Mouse (Mus musculus): Measurements from ENCODE around the gene Gna12. TPM values are rescaled to one million over a fixed set of nuclear protein-coding genes. Genes with fewer than 3 reads are reported as not detected.
A peak's percentile ranks its signal among the peaks of the same experiment; 100 is the strongest.

Gene Gna12
- polyA plus RNA-seq, 1 experiment from 2014 or later, result 37.8 TPM

DNA sequence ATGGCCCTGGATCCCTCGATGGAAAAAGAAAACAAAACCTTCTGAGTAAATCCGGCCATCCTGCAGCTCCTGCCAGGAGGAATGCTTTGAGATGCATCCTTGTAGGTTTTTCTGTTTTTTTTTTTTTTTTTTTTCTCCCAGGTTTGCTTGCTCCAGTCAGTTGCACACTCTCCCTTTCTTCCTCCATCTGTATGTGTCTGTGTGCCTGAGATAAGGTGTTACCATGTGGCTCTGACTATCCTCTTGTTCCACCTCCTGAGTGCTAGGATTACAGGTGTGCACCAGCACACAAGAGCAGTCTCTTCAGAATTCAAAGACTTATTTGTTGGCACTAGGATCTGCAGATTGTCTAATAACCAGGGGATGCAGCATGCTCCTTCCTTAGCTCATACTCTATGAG, 23.3 kb downstream of the Gna12 start:
- Histone ChIP-seq H3K4me2 (replicated peaks) (no peak overlapping the region), H3K36me3 (no peaks in the 10 kb centered on the region), H3K27me3 (replicated peaks) (no peaks in the 10 kb centered on the region), H3K4me3 (replicated peaks) (no peak overlapping the region), H3K4me1 (replicated peaks) (peaks cover 6% of the 10 kb centered on the region; the same call in 1 of the 2 replicates), H3K9me3 (no peaks in the 10 kb centered on the region), H3K27ac (no peak overlapping the region), H3K9ac (no peak overlapping the region)
- ATAC-seq, result no peak
- 41% methylated on average over 2 of the region's 2 CpGs for WGBS

DNA sequence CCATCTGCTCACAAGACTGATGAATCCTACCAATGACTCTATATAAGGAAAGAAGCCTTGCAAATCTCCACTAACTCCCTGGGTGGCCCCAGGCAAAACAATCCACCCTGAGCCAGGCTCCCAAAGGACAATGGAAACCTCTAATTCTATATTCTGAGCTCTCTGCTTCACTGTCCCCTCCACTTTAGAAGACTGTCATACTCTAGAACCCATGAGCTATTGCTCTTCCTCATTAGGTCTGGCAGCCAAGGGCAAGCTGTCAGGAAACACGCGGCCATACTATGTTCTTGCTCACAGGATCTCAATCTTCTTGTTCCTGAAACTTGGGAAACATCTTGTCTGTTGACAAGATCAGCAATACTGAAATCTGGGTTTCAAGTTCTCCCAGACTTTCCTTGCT, 24.0 kb downstream of the Gna12 start:
- H3K4me3 ChIP-seq (replicated peaks), result no peak overlapping the region
- no peaks in the 10 kb centered on the region for H3K27me3 ChIP-seq (replicated peaks)
- WGBS, result 82% methylated on average over 2 of the region's 2 CpGs
- H3K36me3 ChIP-seq, result no peaks in the 10 kb centered on the region
- H3K4me2 ChIP-seq (replicated peaks), result no peak overlapping the region
- no peak overlapping the region; the same call in 1 of the 2 replicates for H3K27ac ChIP-seq
- H3K9me3 ChIP-seq, result no peaks in the 10 kb centered on the region
- no peak for ATAC-seq
- H3K4me1 ChIP-seq (replicated peaks), result 0 out of 2 replicates have a peak, but pooled peaks cover 2% of the 10 kb centered on the region
- no peak overlapping the region for H3K9ac ChIP-seq

DNA sequence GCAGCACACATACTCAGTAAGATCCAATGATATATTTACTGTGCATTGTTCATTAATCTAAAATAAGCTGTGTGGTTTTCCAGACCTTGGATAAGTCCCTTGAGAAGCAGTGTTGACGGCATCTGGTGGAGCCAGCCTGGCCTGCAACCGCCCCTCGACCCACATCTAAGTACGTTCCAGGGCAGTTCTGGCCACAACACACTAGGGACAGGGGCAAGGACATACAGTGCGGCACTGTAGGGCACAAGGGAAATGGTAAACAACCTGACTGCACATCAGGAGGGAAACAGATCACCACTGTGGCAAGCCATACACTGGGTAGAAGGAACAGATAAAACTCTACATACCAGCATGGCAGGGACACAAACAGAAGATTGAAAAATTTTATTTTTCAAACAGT, 28.4 kb downstream of the Gna12 start:
- no peak for ATAC-seq
- H3K4me2 ChIP-seq (replicated peaks), result no peak overlapping the region
- H3K4me1 ChIP-seq (replicated peaks), result 0 out of 2 replicates have a peak, but pooled peaks cover 4% of the 10 kb centered on the region
- WGBS, result 77% methylated on average over 5 of the region's 5 CpGs
- H3K4me3 ChIP-seq (replicated peaks), result no peak overlapping the region
- H3K36me3 ChIP-seq, result no peaks in the 10 kb centered on the region
- no peaks in the 10 kb centered on the region for H3K27me3 ChIP-seq (replicated peaks)
- no peaks in the 10 kb centered on the region for H3K9me3 ChIP-seq
- H3K27ac ChIP-seq, result no peak overlapping the region
- H3K9ac ChIP-seq, result no peak overlapping the region

DNA sequence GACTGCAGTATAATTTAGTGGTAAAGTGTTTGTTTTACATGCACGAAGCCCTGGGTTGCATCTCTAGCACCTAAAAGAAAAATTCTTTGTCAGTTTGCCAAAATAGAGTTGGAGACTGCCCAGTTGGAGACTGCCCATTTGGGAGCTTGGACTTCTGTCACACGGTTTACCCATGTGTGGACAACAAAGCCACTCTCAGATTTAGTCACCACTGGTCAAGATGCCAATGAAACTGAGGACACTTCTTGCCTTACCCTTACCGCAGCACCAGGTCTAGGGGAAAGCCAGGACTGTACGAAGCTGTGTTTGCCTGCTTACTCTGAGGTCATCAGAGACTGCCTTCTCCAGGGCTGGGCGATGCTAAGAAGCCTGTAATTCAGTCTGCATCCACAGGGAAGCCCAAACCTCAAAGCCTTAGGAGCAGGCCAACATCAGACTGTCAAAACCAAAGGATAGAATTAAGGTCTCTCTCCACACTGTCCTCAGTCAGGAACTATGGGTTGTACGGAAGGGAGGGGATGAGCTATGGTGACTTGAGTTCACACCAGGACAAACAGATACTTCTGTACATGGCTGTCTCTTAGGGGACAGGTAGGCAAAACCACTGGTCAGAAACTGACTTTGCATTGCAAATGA, 29.8 kb downstream of the Gna12 start:
- Histone ChIP-seq H3K4me3 (replicated peaks) (no peak overlapping the region), H3K9me3 (no peaks in the 10 kb centered on the region), H3K27ac (no peak overlapping the region), H3K4me2 (replicated peaks) (no peak overlapping the region), H3K9ac (no peak overlapping the region), H3K27me3 (replicated peaks) (no peaks in the 10 kb centered on the region), H3K4me1 (replicated peaks) (peaks cover 4% of the 10 kb centered on the region), H3K36me3 (no peaks in the 10 kb centered on the region)
- whole genome bisulfite sequencing, result 79% methylated on average over 6 of the region's 6 CpGs
- no peak for ATAC-seq

DNA sequence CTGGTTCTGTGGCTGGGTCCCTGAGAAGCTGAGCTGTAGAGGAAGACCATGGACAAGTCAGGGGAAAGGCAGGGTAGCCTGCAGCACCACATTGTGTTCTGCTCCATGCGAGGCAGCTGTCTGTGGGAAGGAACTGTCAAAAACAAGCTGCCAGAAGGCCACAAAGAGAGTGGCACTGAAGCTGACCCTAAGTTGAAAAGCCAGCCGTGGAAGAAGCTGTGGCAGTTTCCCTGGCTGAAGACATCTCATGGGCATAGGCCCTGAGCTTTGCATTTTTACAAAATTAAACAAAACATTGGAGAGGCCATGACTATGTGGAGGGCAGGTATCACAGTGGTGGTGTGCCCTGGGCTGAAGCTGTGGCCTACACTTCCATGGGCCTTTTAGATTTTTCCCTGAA, 31.0 kb downstream of the Gna12 start:
- Histone ChIP-seq H3K36me3 (no peaks in the 10 kb centered on the region), H3K27ac (no peak overlapping the region), H3K9me3 (no peaks in the 10 kb centered on the region), H3K27me3 (replicated peaks) (no peaks in the 10 kb centered on the region), H3K4me2 (replicated peaks) (no peak overlapping the region), H3K4me1 (replicated peaks) (peaks cover 16% of the 10 kb centered on the region), H3K4me3 (replicated peaks) (no peak overlapping the region), H3K9ac (no peak overlapping the region)
- ATAC-seq, result no peak
- 68% methylated on average over 2 of the region's 2 CpGs for WGBS

DNA sequence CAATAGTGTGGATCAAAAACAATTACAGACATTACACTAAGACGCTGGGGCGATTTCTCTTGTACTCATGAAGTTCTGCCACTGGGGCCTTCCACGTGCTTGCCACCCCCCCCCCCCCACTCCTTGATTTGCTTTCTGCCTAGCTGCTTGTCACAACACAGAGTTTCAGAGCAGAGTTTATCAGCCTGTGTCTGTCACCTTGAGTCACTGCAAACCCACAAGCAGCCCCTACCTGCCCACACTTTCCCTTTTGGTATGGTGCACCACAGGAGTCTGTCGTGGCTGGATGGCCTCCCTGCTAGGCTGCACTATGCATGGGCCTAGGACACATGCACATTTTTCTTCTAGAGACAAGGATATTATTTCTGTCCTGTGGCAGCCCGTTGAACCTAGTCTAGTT, 31.5 kb downstream of the Gna12 start:
- no peaks in the 10 kb centered on the region for H3K27me3 ChIP-seq (replicated peaks)
- H3K9ac ChIP-seq, result no peak overlapping the region
- 70% methylated on average over 5 of the region's 5 CpGs for WGBS
- H3K9me3 ChIP-seq, result no peaks in the 10 kb centered on the region
- H3K27ac ChIP-seq, result no peak overlapping the region
- peaks cover 17% of the 10 kb centered on the region for H3K4me1 ChIP-seq (replicated peaks)
- H3K4me2 ChIP-seq (replicated peaks), result no peak overlapping the region
- ATAC-seq, result no peak
- H3K4me3 ChIP-seq (replicated peaks), result no peak overlapping the region
- H3K36me3 ChIP-seq, result no peaks in the 10 kb centered on the region

DNA sequence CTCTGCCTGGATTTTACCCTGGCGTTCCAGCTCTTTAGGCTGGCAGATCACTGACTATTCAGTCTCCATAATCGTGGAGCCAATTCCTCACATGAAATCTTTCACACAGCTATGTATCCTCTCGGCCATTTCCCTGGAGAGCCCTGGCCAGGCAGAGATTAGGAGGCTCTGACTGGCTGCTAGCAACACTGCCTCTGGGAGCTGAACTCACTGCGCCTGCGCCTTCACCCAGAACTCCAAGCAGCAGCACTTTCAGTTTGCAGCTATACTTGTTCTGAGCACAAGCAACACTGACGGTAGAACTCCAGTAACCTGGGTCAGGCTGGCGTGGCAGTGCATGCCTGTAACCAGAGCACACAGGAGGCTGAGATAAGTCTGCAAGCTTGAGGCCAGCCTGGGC, 32.1 kb downstream of the Gna12 start:
- Histone ChIP-seq H3K36me3 (no peaks in the 10 kb centered on the region), H3K4me1 (replicated peaks) (peaks cover 18% of the 10 kb centered on the region), H3K27ac (no peak overlapping the region), H3K4me2 (replicated peaks) (no peak overlapping the region), H3K27me3 (replicated peaks) (no peaks in the 10 kb centered on the region), H3K4me3 (replicated peaks) (no peak overlapping the region), H3K9ac (no peak overlapping the region), H3K9me3 (no peaks in the 10 kb centered on the region)
- WGBS, result 78% methylated on average over 7 of the region's 7 CpGs
- no peak for ATAC-seq

DNA sequence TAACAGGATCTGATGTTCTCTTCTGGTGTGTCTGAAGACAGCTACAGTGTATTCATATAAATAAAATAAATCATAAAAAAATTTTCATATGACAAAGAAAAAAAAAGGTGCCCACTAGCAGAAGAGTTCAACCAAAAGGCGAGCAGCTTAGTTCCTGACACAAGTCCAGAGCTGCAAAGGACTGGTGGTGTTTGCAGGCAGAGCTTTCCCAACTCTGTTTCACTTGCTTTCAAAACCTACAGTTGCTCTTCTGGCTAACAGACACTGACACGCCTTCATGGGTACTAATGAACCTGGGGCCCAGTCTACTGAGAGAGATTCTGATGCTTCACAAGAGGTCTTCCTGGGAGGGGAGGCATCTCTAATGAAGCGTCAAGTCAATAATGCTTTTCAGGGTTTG, 34.2 kb downstream of the Gna12 start:
- ATAC-seq, result no peak
- 85% methylated on average over 3 of the region's 3 CpGs for WGBS
- Histone ChIP-seq H3K4me3 (replicated peaks) (no peak overlapping the region), H3K27me3 (replicated peaks) (no peaks in the 10 kb centered on the region), H3K9me3 (no peaks in the 10 kb centered on the region), H3K9ac (no peak overlapping the region), H3K27ac (no peak overlapping the region), H3K4me2 (replicated peaks) (no peak overlapping the region), H3K4me1 (replicated peaks) (peaks cover 35% of the 10 kb centered on the region), H3K36me3 (no peaks in the 10 kb centered on the region)

DNA sequence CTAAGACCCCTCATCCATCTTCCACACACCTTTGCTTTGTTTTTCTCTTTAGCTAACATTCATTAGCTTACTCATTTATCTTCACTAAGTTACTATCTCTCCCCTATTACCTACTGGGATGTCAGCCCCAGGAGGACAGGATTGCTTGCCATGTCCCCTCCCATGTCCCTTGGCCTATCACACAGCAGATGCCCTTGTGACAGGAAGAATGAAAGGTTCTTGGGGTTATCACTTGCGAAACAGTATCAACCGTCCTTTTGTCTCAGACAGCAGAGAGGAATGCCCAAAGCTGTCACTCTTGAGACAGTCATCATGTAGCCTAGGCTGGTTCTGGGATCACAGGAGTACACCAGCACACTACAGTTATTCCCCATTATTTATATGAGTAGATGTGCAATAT, 35.1 kb downstream of the Gna12 start:
- ATAC-seq, result no peak
- Histone ChIP-seq H3K36me3 (no peaks in the 10 kb centered on the region), H3K9me3 (no peaks in the 10 kb centered on the region), H3K4me1 (replicated peaks) (peaks cover 40% of the 10 kb centered on the region), H3K27ac (no peak overlapping the region), H3K4me2 (replicated peaks) (no peak overlapping the region), H3K27me3 (replicated peaks) (no peaks in the 10 kb centered on the region), H3K4me3 (replicated peaks) (no peak overlapping the region), H3K9ac (no peak overlapping the region)
- 49% methylated on average over 2 of the region's 2 CpGs for WGBS

DNA sequence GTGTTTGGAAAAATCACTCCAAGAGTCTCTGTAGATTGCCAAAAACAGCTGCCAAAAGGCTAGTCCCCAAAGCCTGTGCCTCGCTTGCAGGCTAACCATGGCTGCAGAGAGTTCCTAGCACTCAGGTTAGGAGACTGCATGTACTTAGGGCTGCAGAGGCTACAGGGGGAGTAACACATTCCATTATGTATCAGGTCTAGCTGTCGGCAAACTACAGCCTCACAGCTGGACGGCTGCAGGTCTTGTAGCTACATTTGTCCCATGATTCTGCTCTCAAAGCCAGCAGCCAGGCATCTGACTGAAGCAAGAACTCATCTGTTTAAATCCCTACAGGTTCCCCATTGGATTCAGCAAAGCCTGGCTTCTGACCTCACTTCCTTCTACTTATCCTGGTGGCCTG, 35.5 kb downstream of the Gna12 start:
- H3K27ac ChIP-seq, result no peak overlapping the region
- no peak overlapping the region for H3K9ac ChIP-seq
- peaks cover 43% of the 10 kb centered on the region for H3K4me1 ChIP-seq (replicated peaks)
- H3K27me3 ChIP-seq (replicated peaks), result no peaks in the 10 kb centered on the region
- no peak for ATAC-seq
- H3K9me3 ChIP-seq, result no peaks in the 10 kb centered on the region
- no peaks in the 10 kb centered on the region for H3K36me3 ChIP-seq
- no peak overlapping the region for H3K4me3 ChIP-seq (replicated peaks)
- H3K4me2 ChIP-seq (replicated peaks), result no peak overlapping the region
- 34% methylated on average over 3 of the region's 3 CpGs for WGBS

DNA sequence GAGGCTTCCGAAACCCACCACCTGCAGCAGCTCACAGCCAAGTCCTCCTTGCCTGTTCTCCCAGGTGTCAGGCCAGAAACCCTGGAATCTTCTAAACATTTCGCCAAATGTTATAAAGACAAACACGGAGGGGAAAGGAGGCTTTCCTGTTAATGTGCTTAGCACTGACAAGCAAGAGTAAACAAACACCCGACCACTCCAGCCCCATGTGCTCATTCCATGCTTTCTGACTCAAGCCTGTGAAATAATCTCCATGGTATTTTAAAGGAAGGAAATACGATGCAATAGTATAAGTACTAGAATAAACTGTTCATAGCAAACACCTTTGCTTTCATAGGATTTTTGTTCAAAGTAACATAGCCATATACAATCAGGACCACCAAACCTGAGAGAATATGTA, 38.0 kb downstream of the Gna12 start:
- no peaks in the 10 kb centered on the region for H3K36me3 ChIP-seq
- no peak overlapping the region for H3K4me2 ChIP-seq (replicated peaks)
- H3K4me3 ChIP-seq (replicated peaks), result no peak overlapping the region
- peak overlapping the region; percentile 92 for H3K27ac ChIP-seq
- no peaks in the 10 kb centered on the region for H3K9me3 ChIP-seq
- 36% methylated on average over 5 of the region's 5 CpGs for whole genome bisulfite sequencing
- no peak overlapping the region for H3K9ac ChIP-seq
- no peak for ATAC-seq
- H3K4me1 ChIP-seq (replicated peaks), result peaks cover 43% of the 10 kb centered on the region
- H3K27me3 ChIP-seq (replicated peaks), result no peaks in the 10 kb centered on the region

DNA sequence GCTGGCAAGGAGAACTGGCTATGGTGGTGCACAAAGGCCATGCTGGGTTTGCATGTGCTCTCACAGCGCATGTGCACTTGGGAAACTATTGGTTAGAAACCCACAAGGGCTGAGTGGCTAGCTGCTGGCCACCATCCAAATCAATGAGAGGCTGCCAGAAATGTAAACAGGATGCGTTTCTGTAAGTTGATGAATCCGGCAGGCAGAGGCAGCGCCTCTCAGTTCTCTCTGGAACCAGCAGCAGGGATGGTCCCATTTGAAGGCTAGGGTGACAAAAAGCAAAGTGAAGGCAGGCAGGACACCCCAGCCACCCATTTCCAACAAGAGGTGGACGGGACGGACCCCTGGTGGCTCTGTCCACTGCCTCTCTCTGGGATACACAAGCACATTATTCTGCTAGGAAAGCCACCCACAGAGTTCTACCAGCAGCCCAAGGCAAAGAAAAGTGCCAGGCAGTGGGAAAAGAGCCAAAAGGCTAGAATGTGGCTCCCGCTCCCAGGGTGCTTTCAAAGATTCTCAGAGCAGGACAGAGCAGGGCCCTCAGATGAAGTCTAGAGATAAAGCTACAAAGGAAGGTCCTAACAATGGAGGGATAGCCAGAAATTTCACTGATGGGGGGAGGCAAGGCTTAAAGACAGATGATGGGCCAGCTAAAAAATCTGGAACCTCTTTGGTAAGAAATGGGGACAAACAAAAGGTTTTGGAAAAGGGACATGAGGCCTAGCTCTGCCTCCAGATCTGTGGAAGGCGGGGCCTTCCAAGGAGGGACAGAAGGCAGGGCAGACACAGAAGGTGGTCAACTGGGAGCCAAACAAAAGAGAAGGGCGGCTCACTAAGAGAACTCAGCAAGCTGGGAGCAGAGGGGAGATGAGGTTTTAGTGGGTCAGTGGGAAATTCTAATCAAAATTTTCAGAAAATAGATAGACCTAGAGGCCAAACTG, 39.0 kb downstream of the Gna12 start:
- ATAC-seq, result peak; percentile 80
- peak overlapping the region; percentile 30; the same call in 1 of the 2 replicates for H3K4me2 ChIP-seq (replicated peaks)
- H3K27ac ChIP-seq, result peak overlapping the region; percentile 92
- H3K9ac ChIP-seq, result no peak overlapping the region
- no peaks in the 10 kb centered on the region for H3K9me3 ChIP-seq
- no peak overlapping the region for H3K4me3 ChIP-seq (replicated peaks)
- 31% methylated on average over 9 of the region's 9 CpGs for WGBS
- peaks cover 45% of the 10 kb centered on the region for H3K4me1 ChIP-seq (replicated peaks)
- H3K27me3 ChIP-seq (replicated peaks), result no peaks in the 10 kb centered on the region
- no peaks in the 10 kb centered on the region for H3K36me3 ChIP-seq

All from intestine, embryonic 15.5 days (tissue).